Comparison of ENCODE assay signal across 8 mouse cellular contexts in the genomic region with DNA sequence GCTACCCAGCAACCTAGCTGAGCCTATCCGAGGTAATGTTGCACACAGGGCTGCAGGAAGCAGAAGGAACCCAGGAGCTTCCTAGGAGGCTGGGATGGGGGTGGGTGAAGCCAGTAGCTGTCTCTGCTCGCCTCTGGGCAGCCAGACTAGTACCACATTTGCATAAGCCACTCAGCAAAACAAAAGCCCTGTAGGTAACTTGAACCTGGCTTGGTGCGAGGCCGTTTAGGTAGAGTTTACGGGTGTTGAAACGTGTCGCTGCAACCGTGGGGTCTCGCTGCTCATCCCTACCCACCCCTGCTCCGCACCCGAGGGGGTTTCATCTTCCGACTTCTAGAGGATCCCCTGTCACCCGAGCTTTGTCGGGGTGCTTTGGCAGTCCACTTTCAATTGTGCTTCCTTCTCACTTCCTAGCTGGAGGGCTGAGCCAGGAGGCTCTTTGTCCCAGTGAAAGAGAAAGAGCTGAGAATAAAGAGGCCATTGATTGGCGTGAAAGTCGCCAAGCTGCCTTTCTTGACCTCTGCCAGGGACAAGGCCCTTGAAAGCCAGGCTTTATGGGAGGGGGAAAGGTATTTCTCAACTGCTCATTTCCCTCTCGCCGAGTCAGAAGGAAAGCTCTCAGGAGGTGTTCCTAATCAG. TPM values are rescaled to one million over a fixed set of nuclear protein-coding genes. Genes with fewer than 3 reads are reported as not detected.
DNase-seq lines count a peak whose midpoint lies in the region; ATAC-seq lines count a peak whose summit lies in the region.

No protein-coding gene starts in this region.

- H3K27ac ChIP-seq in heart, embryonic 10.5 days, result peak overlapping the region; percentile 2; the same call in 1 of the 2 replicates
- 0 out of 2 replicates have a peak overlapping the region, but pooled peaks have one; percentile 0 for H3K27ac ChIP-seq in embryonic facial prominence, embryonic 15.5 days (replicated peaks)
- H3K27ac ChIP-seq in limb, embryonic 15.5 days, result no peak overlapping the region
- H3K27ac ChIP-seq in neural tube, embryonic 11.5 days (ENCODE audit: low read depth, low read length), result 0 out of 2 replicates have a peak overlapping the region, but pooled peaks have one; percentile 17

- no peaks in the 10 kb centered on the region for H3K9me3 ChIP-seq in heart, embryonic 10.5 days
- H3K9me3 ChIP-seq in embryonic facial prominence, embryonic 15.5 days (replicated peaks), result no peaks in the 10 kb centered on the region
- no peaks in the 10 kb centered on the region for H3K9me3 ChIP-seq in limb, embryonic 15.5 days
- no peaks in the 10 kb centered on the region for H3K9me3 ChIP-seq in neural tube, embryonic 11.5 days (ENCODE audit: control insufficient read depth, low read length)

- DNase-seq in heart, embryonic 10.5 days (ENCODE audit: low spot score), result no peak
- DNase-seq in heart, adult 8-10 months (ENCODE audit: low spot score), result no peak
- peak; percentile 73 for DNase-seq in neural tube, embryonic 11.5 days (ENCODE audit: low spot score)
- no peak for DNase-seq in left cerebral cortex, adult 8-10 months (ENCODE audit: low spot score in 2 of 2)
- no peak for DNase-seq in right cerebral cortex, adult 18-20 months

- H3K27me3 ChIP-seq in heart, embryonic 10.5 days (ENCODE audit: insufficient read depth, poor library complexity, severe bottlenecking), result peaks cover 66% of the 10 kb centered on the region
- peaks cover 8% of the 10 kb centered on the region; the same call in 1 of the 2 replicates for H3K27me3 ChIP-seq in embryonic facial prominence, embryonic 15.5 days
- H3K27me3 ChIP-seq in limb, embryonic 15.5 days, result peaks cover 4% of the 10 kb centered on the region; the same call in 1 of the 2 replicates
- H3K27me3 ChIP-seq in neural tube, embryonic 11.5 days (ENCODE audit: control insufficient read depth, insufficient read depth, low read length), result no peaks in the 10 kb centered on the region

- H3K4me2 ChIP-seq in embryonic facial prominence, embryonic 15.5 days (replicated peaks), result peak overlapping the region; percentile 37
- H3K4me2 ChIP-seq in limb, embryonic 15.5 days, result 0 out of 2 replicates have a peak overlapping the region, but pooled peaks have one; percentile 13
- peak overlapping the region; percentile 36 for H3K4me2 ChIP-seq in neural tube, embryonic 11.5 days (ENCODE audit: low read depth)

- no peak overlapping the region for H3K9ac ChIP-seq in embryonic facial prominence, embryonic 15.5 days
- H3K9ac ChIP-seq in limb, embryonic 15.5 days, result no peak overlapping the region
- no peak overlapping the region for H3K9ac ChIP-seq in neural tube, embryonic 11.5 days (ENCODE audit: low read length)

- peak overlapping the region; percentile 40 for H3K4me3 ChIP-seq in heart, embryonic 10.5 days
- no peak overlapping the region for H3K4me3 ChIP-seq in embryonic facial prominence, embryonic 15.5 days (replicated peaks)
- no peak overlapping the region for H3K4me3 ChIP-seq in limb, embryonic 15.5 days
- H3K4me3 ChIP-seq in neural tube, embryonic 11.5 days (ENCODE audit: low read depth, low read length), result no peak overlapping the region

- H3K4me1 ChIP-seq in heart, embryonic 10.5 days, result peaks cover 18% of the 10 kb centered on the region
- H3K4me1 ChIP-seq in embryonic facial prominence, embryonic 15.5 days, result peaks cover 19% of the 10 kb centered on the region
- H3K4me1 ChIP-seq in limb, embryonic 15.5 days, result peaks cover 21% of the 10 kb centered on the region
- peaks cover 14% of the 10 kb centered on the region for H3K4me1 ChIP-seq in neural tube, embryonic 11.5 days (ENCODE audit: control insufficient read depth, insufficient read depth, low read length)

- no peak for ATAC-seq in embryonic facial prominence, embryonic 15.5 days (ENCODE audit: insufficient number of reproducible peaks, low FRiP score, low TSS enrichment, low read depth)
- ATAC-seq in limb, embryonic 15.5 days (ENCODE audit: insufficient number of reproducible peaks, low FRiP score, low TSS enrichment, low read depth), result no peak
- ATAC-seq in neural tube, embryonic 11.5 days (ENCODE audit: insufficient read depth, low FRiP score, low TSS enrichment), result peak; percentile 48; the same call in 1 of the 2 replicates
- no peak for ATAC-seq in erythroblast, adult 5-6 weeks (replicated peaks; ENCODE audit: low FRiP score, poor library complexity, severe bottlenecking)

- 7% methylated on average over 18 of the region's 18 CpGs for WGBS in heart, embryonic 10.5 days
- WGBS in embryonic facial prominence, embryonic 15.5 days, result 15% methylated on average over 18 of the region's 18 CpGs
- 11% methylated on average over 18 of the region's 18 CpGs for WGBS in limb, embryonic 15.5 days
- WGBS in neural tube, embryonic 11.5 days, result 1% methylated on average over 18 of the region's 18 CpGs

- no peaks in the 10 kb centered on the region for H3K36me3 ChIP-seq in heart, embryonic 10.5 days
- no peaks in the 10 kb centered on the region for H3K36me3 ChIP-seq in embryonic facial prominence, embryonic 15.5 days
- H3K36me3 ChIP-seq in limb, embryonic 15.5 days, result no peaks in the 10 kb centered on the region
- no peaks in the 10 kb centered on the region for H3K36me3 ChIP-seq in neural tube, embryonic 11.5 days (ENCODE audit: control insufficient read depth, insufficient read depth, low read length)

RNA-seq across cellular contexts. Expression of a gene that starts 48.3 kb away (rescaled TPM):
- 11.4 and 14.8 TPM in 2 replicates for polyA plus RNA-seq in heart, embryonic 10.5 days (2016; fragmentation: Nextera tagmentation; extraction: Ambion mirVana)
- total RNA-seq in heart, adult 8-10 months (2022), result 10 to 100 TPM in 2 of 4 experiments, 1 to 10 TPM in 2; 9.6 to 11.9 (median 10.5) TPM
- 20.0 and 23.7 TPM in 2 replicates for polyA plus RNA-seq in embryonic facial prominence, embryonic 15.5 days (2015; fragmentation: Nextera tagmentation; extraction: Ambion mirVana)
- polyA plus RNA-seq in limb, embryonic 15.5 days (2015; fragmentation: Nextera tagmentation; extraction: Ambion mirVana), result 14.7 and 21.3 TPM in 2 replicates
- 11.0 and 12.0 TPM in 2 replicates for polyA plus RNA-seq in neural tube, embryonic 11.5 days (2014; fragmentation: Nextera tagmentation; extraction: Ambion mirVana)
- total RNA-seq in left cerebral cortex, adult 8-10 months (2022), result 10 to 100 TPM; 39.7 to 44.5 (median 43.0) TPM
- total RNA-seq in erythroblast, adult 5-6 weeks (2015; ENCODE audit: low replicate concordance), result 11.7 and 12.7 TPM in 2 replicates
- 8.6 and 9.2 TPM in 2 replicates for total RNA-seq in erythroblast, adult 5-6 weeks (2017; ENCODE audit: low replicate concordance)
